Mouse (Mus musculus): ENCODE data around the gene Trpm5.

DNA sequence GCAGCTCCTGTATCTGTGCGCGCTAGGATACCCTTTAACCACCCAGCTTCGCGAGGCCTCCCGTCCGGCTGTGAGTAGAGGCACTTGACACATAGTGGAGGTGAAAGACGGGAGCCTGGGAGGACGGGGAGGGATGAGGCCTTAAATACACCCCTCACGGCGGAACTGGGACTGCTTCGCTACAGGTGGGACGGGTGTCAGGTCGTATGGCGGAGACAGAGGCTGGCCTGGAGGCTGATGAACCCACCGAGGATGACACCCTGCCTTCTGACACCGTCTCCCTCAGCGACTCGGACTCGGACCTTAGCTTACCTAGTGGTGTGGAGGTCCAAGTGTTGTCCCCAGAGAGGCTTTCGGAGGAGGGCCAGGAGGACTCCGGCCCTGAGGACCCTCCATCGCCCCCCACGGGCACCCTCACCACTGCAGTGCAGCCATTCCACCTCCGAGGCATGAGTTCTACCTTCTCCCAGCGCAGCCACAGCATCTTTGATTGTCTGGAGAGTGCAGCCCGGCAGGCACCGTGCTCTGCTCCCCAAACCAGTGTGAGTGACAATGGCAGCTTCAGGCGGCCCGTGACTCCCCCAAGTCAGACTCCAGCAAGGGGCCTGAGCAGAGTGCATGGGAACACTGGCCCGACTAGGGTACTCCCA, 24.6 kb downstream of the Trpm5 start:
- TF ChIP-seq CTCF (IDR thresholded peaks at IDR 0.05) (no peak), EP300 (IDR thresholded peaks at IDR 0.05) (no peak)
